Mouse (Mus musculus) right cerebral cortex, postnatal 10 days (tissue): ENCODE results near the gene Sbf2.
"Not testable (repeated sequence)": the region's sequence is repeated elsewhere in the genome, so short reads cannot be mapped to it uniquely, and the experiment has no call there.

Experiments used
- DNase-seq, 2 experiments: peaks; one replicate each; pipeline ENCODE4 v3.0.0; 2021; ENCODE audit warnings: low spot score in 2 of 2

Sbf2 gene

DNA sequence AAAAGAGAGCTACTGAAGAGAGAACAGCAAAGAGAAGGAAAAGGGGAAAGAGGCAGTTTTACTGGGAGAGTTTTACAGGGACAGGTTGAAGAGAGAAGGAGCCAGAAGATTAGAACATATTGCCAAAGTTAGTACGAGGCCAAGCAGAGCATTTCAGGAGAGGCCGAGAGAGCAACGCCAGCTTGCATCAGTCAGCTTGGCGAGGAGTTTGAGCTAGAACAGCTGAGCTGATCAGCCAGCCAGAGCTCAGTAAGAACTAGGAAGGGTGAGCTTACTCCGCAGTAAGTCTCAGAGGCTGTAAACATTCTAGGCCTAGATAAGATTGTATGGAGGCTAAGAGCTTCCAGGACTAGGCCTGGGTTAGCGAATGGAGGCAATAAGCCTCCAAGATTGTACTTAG, 222.1 kb downstream of the Sbf2 start:
- DNase-seq: no peak

DNA sequence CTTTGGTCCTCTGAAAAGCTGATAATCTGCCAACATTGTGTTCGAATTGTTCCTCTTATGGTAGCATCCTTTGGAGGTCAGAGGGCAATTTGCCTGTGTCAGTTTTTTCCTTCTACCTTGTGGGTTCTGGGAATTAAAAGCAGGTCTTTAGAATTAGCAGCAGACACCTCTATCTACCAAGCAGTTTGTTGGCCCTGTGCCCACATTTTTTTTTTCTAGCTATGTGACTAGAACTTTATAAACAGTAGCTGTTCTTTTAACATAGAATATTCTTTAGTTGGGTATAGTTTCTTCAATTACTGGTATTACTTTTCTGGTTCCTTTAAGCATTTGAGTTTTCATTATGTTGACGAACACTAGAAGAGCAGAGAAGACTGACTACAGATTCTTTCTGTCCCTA, 223.1 kb downstream of the Sbf2 start:
- no peak for DNase-seq

DNA sequence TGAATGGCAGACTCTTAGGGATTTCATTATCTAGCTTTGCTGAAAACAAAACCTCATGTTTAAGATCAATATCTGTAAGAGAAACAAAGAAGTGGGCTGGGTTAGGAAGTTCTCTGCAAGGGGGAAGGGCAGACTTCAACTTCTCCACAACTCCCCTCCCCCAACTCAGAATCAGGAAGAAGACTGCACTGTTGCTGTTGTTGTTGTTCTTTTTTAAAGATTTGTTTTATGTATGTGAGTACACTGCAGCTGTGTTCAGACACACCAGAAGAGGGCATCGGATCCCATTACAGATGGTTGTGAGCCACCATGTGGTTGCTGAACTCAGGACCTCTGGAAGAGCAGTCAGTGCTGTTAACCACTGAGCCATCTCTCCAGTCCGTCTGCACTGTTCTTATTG, 225.8 kb downstream of the Sbf2 start:
- not testable (repeated sequence) for DNase-seq

DNA sequence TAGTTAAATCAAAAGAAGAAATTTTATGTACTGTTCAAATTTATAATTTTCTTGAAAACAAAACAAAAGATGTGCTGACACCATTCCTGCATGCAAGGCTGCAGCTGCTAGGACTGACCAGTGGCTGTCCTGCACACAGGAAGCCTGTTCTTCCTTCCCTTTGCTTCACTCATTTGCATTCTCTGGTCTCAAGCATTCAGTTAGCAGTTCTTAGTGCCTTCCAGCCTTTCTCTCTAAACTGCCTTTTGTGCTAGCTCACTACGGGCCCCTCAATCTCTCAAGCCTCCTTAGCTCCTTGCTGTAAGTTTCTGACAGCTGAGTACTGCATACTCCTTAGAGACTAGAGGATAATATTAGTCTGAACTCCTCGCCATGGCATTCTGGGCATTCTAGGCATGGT, 227.2 kb downstream of the Sbf2 start:
- peak in 1 of 2 experiments; percentile 39 for DNase-seq

DNA sequence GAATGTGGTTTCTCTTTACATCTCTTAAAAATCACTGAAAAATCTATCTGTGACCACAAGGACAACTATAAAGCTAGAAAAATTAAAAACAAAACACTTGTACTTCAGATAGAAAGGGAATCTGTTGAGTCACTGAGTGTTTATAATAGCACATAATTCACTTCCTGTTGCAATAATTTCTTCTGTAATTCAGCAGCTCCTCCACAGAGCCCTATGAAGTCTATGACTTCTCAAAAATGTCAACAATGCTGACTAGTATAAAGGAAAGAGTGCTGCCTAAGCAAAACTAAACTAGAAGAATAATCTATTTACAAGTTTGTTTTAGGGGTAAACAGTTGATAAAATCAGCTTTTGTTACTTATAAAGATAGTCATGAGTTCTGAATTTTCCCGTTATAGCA, 229.2 kb downstream of the Sbf2 start:
- no peak for DNase-seq

DNA sequence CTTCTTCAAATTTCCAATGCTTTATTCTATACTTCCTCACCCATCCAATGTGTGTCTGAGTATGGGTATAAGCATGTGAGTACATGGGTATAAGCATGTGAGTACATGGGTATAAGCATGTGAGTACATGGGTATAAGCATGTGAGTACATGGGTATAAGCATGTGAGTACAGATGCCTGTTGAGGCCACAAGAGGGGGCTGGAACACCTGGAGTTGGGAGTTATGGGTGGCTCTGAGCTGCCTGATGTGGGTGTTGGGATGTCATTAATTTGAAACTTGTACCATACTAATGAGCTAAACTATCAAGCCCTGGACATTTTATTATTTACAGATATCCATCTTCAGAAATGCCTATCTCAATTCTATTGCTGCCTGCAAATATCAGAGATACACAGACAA, 230.4 kb downstream of the Sbf2 start:
- DNase-seq: no peak

DNA sequence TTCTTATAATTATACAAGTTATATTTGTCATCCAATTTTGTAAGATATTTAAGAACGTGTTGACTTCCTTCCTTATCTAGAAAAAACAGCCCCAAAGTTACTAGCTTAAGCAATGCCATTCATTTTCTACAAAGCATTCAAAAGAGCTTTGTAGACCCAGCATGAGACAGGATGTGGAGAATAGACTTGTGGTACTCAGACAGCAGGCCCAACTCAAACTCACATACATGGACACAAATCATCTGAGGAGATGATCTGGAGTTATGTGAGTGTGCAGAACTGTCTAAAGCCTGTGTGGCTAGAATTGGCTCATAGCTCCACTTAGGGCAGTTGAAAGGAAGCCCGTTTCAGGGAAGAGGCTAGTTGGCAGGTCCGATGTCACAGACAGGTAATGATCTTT, 233.1 kb downstream of the Sbf2 start:
- DNase-seq: no peak

DNA sequence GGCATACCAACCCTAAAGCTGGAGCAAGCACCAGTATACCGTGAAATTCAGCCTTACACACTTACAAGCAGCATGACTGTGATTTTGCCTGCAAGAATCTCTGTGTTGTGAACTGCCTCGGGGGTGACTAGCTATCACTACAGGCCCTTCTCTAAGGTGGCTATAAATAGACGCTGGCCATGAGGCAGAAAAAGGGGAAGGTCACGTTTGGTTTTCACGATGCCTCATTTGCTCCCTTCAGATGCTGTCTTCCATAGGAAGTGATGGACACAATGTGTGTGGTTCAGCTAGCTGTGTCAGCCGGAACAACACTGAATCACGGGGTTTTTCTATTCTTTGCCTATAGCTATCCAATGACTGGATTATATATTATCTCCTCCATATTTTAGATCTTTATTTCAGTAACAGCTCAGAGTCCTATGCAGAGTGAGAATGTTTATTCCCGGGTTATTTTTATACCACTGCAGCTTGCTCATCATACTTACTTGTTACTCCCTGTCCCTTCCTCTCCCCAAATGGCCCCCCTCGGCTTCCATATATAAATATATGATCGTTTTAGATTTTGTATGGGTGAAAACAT, 235.3 kb downstream of the Sbf2 start:
- peak; percentile 29 to 54 for DNase-seq

DNA sequence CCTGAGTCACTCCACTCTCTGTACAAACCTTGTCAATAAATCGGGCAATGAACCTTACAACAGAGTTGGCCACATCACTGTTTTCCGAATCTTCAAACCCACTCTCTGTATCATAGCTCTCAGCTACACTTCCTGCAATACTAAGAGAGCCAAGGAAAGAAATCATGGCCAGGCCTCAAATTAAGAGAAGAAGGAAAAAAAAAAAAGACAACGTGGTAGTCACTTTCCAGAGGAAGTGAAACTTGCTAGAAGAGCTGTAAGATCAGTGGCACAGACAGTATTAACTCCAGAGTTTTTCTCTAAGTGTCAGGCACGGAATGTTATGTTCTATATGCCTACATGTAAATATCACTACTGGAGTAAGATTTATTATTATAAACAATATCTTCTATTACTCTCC, 242.2 kb downstream of the Sbf2 start:
- DNase-seq: no peak

DNA sequence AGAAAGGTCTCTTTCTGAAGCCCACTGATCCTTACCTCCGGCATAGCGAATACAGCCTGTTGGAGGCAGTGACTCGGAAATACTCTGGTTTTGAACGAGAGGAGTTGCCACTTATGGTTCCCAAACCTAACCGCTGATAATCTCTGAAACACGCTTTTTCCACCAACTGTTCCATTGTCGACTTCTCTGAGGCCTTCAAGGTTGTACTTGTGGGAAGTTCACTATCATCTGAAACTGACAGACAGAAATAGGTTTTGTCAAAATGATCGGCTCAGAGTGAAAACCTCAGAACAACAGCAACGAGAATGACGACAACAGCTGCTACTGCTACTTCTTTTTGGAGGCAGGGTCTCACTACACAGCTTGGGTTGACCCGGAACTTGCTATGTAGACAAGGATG, 252.7 kb downstream of the Sbf2 start:
- no peak for DNase-seq

DNA sequence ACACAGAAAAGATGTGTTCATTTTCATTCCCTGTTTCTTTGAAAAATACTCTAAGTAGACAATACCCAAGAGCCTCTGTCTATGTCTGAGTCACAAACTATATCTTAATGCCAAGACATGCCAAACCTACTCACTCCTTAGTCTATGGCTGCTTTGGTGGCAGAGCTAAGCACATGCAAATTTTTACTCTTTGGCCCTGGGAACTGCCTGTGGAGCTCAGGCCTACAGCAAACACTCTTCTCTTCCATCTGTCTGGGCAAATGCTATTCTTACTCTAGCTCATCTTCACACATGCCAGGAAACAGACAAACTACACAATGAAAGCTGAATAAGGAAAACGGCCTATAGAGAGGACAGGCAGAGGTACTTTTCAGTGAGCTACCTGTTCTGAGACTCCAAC, 253.2 kb downstream of the Sbf2 start:
- DNase-seq: no peak

DNA sequence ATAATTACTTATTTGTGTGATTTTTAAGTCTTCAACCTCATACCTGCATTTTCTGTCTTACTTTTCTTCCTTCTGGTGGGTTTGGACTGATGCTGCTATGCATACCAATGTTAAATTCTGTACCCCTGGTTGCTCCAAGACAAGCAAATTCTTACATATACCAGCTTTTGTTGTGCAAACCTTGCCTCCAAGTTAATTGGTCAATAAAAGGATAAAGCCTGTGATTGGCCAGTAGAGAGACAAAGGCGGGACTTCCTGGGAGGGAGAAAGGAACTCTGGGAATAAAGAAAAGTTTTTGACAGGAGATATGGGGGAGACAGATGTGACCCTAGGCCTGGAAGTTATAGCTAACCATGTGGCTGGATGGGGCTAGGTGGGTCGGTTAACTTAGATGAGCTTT, 255.3 kb downstream of the Sbf2 start:
- DNase-seq: no peak

DNA sequence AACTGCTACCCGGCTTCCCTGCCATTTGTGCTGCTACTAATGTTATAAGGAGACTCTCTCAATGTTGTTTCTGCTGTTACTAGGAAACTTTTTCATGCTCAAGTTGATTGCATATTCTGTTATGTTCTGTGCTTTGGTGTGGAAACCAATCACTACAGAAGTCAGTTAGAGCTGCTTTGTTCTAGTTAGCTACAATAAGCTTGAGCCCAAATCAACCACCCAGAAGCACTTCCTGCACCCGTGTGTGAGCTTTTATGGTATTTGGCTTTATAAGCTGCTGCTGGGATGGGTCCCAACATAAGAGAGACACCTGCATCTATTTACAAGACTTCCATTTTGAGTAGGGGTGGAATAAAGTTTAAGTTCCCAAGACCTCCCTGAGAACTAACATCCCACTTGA, 260.8 kb downstream of the Sbf2 start:
- DNase-seq: no peak

DNA sequence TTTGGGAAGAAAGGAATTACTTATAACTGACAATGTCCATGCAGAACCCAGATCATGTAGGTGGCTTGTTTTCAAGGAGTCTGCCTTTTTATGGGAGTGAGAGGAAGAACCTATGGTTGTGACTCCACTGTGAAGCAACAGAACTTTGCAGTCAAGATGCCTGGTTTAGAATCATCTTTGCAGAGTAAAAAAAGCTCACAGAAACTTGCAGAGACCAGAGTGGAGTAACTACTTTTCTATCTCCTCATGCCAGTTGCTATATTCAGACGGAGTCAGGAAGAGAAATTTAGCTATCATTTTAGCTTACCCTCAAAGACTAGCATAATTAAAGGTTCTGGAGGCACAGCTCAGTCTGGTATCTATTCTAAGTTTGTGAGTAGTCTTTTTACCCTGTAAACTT, 267.5 kb downstream of the Sbf2 start:
- DNase-seq: no peak

DNA sequence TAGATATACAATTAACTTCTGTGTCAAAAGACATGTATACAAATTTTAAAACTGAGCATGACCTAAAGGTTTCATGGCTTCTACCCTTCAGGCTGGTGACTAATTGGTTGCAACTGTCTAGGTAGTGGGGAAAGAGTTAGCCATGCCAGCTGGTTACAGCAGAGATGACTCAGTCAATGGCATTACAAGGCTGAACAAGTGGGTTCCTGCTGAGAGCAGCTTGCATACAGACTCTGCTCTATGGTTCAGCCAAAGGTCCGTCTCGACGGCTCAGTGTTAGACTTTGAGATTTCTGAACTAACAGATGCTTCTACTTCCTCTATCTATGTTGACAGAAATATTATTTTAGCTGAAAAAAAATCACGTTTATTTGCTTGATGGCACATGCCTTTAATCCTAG, 277.1 kb downstream of the Sbf2 start:
- DNase-seq: no peak

DNA sequence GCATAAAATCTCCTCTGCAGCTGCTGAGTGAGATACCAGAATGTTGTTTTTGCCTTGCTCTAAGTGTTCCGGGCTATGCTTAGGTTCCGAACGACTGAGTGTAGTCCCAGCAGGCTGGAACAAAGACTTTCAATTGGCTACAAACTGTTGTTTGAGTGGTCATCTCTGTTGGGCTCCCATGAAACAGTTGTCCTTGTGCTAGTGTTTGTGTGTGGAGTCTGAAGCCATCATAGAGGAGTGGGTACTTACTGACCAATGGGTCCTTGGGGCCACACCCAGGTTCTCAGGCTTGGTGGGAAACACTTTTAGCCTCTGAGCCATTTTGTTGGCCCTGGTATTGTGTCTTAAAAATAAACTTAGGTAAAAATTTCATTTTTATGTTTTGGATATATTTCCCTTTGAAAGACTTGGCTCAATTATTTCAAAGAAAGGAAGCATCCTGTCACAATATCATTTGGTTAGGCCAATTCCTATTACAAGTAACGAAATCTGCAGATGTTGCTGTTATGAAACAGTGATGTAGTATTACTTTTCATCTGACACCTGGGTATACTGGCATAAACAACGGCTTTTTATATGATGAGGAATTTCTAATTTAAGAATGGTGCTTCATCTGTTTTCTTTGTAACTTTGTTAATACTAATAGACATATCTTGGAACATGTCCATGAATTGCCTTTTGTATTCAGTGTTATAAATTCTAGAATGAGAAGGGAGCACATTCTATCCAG, 289.2 kb downstream of the Sbf2 start:
- DNase-seq: no peak

DNA sequence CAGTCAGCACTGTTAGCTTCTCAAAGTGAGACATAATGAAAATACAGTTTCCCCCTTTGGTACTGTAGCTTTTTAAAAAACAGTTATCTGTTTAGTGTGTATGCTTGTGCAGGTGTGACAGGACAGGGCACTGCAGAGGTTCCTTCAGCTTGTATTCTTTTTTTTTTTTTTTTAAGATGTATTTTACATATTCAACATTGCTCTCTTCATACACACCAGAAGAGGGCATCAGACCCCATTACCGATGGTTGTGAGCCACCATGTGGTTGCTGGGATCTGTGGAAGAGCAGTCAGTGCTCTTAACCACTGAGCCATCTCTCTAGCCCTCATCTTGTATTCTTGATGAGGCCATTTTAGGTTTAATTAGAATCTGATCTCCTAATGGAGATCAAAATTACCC, 289.9 kb downstream of the Sbf2 start:
- no peak for DNase-seq

DNA sequence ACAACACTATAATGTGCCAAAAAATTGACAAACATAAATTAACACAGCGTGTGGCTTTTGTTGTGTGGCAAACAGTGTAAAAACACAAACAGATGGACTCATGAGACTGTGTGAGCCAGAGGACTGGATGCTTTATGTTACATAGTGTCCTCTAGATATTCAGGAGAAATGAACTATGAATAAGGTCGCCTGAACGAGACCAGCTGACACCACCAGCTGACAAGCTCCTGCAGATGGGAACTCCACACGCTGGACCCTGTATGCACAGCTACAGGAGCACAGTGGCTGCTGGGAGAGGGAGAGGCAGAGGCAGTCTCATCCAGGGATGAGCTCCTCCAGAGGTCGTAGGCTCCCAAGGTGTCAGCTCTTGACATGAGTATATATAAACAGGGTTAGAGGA, 293.6 kb downstream of the Sbf2 start:
- no peak for DNase-seq

DNA sequence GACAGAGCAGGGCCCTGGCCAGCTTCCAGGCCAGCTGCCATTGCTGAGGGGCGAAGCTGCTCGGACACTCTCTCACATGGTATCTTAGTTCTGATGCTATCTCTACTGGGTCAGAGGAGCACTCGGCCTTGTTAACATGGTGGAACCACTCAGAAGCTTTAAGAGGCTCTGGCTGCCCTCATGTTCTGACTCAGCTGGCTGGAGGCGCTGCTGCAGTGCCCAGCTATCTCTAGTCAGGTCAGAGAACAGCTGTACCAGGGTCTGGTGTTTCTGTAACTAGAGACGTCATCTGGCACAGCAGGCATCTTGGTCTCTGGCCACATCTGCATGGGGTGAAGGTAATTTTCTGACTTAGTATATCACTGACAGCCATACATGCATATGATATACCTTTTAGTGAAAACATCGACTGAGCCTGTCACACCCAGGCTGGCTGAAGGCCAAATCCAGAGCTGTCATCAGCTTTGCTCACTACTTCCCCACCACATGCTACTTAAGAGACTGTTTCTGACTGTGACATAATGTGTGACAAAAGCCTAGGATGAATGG, 295.7 kb downstream of the Sbf2 start:
- no peak for DNase-seq

DNA sequence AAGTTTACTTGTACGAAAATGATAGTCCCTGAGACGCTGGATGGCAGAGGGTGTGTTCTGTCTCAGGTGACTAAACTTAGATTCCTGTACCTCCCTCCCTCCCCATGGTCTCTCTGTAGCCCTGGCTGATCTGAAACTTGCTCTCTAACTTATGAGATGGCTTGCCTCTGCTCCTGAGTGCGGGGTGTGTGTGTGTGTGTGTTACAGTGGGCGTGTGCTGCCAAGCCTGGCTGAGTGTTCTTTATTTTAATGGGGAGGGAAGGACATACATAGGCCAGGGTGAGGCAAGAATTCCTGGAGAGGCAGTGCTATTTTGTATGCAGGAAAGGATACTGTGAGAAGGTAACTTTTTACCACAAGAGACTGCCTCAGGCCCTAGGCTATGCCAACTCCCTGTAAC, 297.3 kb downstream of the Sbf2 start:
- DNase-seq: no peak

DNA sequence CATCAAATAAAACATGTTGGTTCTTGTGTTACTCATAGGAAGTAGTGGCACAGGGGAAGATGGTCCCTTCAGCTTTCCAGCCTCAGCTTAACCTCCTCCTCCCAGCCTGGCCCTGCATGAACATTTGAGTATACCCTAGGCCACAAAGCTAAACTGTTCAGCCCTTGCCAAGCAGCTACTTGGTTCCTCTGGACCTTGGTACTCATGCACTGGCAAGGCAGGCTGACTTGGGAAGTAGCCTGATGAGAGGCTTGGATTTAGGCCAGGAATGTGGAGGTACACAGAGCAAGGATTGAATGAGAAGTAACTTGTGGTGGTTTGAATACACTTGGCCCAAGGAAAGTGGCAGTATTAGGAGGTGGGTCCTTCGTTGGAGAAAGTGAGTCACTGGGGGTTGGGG, 299.4 kb downstream of the Sbf2 start:
- DNase-seq: no peak

DNA sequence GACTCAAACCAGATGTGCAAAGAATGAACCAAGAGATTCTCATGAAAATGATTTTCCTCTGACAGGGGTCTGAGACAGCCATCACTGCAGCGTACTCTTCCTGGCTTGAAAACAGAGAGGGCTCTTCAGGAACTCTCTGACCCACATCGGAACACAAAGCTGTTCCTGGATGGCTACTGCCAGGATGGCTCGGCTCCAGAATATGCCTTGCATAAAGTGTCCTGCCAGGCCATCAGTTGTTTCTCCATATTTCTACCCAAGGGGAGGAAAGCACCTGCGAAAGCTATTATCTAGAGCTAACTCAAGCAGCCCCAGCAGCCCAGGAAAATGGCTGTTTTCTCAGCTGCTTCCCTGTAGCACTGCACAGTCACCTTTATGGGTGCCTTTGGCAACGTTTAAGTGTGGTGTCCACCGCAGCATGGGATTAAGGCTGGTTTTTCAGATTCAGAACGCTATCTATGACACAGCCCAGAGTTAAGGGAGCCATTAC, 300.3 kb downstream of the Sbf2 start:
- DNase-seq: no peak

DNA sequence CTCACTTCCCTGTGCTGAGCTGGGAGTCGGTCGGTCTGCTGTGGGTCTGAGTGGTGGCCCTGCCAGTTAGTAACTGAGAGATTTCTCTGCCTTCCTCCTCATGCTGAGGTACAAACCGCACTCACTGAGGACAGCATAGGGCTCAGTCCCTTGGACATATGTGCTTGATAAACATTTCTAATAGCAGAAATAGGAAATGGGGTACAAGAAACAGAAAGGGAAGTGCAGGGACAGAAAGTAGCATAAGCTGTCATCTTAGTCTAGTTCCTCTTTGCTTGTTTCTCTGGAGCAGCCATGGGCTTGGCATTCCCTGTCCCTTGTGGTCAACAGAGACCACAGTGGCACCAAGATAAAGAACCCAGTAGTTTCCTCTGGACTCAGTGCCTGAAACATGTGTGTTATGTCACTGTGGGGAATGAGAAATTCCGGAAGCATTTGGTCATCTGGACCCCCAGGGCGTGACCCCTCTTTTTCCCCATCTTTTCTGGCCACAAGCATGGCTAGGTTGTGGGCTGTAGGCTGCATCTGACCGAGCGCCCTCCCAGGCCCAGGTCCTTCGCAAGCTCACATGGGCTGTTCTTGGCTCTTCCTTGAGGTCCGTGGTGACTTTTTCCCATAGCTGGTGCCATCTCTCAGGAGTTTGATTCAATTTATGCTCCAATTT, 301.2 kb downstream of the Sbf2 start:
- DNase-seq: no peak
